ENCODE assay signal across 7 mouse cellular contexts in the genomic region with DNA sequence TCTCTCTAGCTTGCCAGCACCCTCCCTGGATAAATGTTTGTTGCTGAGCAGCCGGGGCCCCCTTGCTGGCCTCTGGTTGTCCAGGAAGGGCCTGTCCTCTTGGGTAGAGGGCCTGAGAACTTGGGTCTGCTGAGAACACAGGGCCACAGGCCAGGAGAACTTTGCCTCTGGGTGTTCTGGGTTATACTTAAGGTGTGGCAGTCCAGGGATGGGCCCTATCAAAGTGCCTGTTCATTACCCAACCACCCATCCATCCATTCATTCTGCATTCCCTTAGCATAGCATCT. TPM values are rescaled to one million over a fixed set of nuclear protein-coding genes. Genes with fewer than 3 reads are reported as not detected.
DNase-seq lines count a peak whose midpoint lies in the region; ATAC-seq lines count a peak whose summit lies in the region.

No protein-coding gene starts in this region.

- H3K9ac ChIP-seq in lung, embryonic 16.5 days (ENCODE audit: low read length): peak overlapping the region; percentile 88
- peak overlapping the region; percentile 85 for H3K9ac ChIP-seq in forebrain, embryonic 13.5 days
- peak overlapping the region; percentile 81 for H3K9ac ChIP-seq in limb, embryonic 13.5 days
- H3K9ac ChIP-seq in stomach, embryonic 14.5 days (replicated peaks; ENCODE audit: low read depth, low read length): peak overlapping the region; percentile 65; the same call in 1 of the 2 replicates

- peak overlapping the region; percentile 71 for H3K4me3 ChIP-seq in lung, embryonic 16.5 days (ENCODE audit: low read length)
- peak overlapping the region; percentile 71 for H3K4me3 ChIP-seq in forebrain, embryonic 13.5 days
- H3K4me3 ChIP-seq in limb, embryonic 13.5 days: peak overlapping the region; percentile 82
- peak overlapping the region; percentile 76 for H3K4me3 ChIP-seq in stomach, embryonic 14.5 days (ENCODE audit: low read depth, low read length)

- 47% methylated on average over 1 of the region's 1 CpGs for WGBS in lung, embryonic 16.5 days
- WGBS in forebrain, embryonic 13.5 days: 71% methylated on average over 1 of the region's 1 CpGs
- WGBS in limb, embryonic 13.5 days: 77% methylated on average over 1 of the region's 1 CpGs
- 44% methylated on average over 1 of the region's 1 CpGs for WGBS in stomach, embryonic 14.5 days

- H3K27ac ChIP-seq in lung, embryonic 16.5 days (ENCODE audit: low read length): peak overlapping the region; percentile 97
- H3K27ac ChIP-seq in forebrain, embryonic 13.5 days: peak overlapping the region; percentile 91
- no peak overlapping the region for H3K27ac ChIP-seq in limb, embryonic 13.5 days
- H3K27ac ChIP-seq in stomach, embryonic 14.5 days (ENCODE audit: low read length): peak overlapping the region; percentile 88; the same call in 1 of the 2 replicates

- no peak for DNase-seq in lung, postnatal 25 days (ENCODE audit: low spot score)
- DNase-seq in thymus, postnatal 36 days: no peak
- no peak for DNase-seq in cerebellum, postnatal 10 days

- H3K4me1 ChIP-seq in lung, embryonic 16.5 days (replicated peaks; ENCODE audit: control insufficient read depth, insufficient read depth, low read length): peaks cover 10% of the 10 kb centered on the region
- H3K4me1 ChIP-seq in forebrain, embryonic 13.5 days: peaks cover 25% of the 10 kb centered on the region
- H3K4me1 ChIP-seq in limb, embryonic 13.5 days: peaks cover 16% of the 10 kb centered on the region
- peaks cover 7% of the 10 kb centered on the region; the same call in 1 of the 2 replicates for H3K4me1 ChIP-seq in stomach, embryonic 14.5 days (ENCODE audit: control insufficient read depth, insufficient read depth, low read length)

- ATAC-seq in lung, embryonic 16.5 days (ENCODE audit: low read depth): no peak
- ATAC-seq in forebrain, embryonic 13.5 days: no peak
- ATAC-seq in limb, embryonic 13.5 days (ENCODE audit: low FRiP score, low read depth): no peak
- no peak for ATAC-seq in stomach, embryonic 14.5 days (ENCODE audit: insufficient number of reproducible peaks, insufficient read depth, low FRiP score, low read depth)

- H3K4me2 ChIP-seq in lung, embryonic 16.5 days (ENCODE audit: low read depth, low read length): peak overlapping the region; percentile 91
- H3K4me2 ChIP-seq in forebrain, embryonic 13.5 days: peak overlapping the region; percentile 98
- peak overlapping the region; percentile 85 for H3K4me2 ChIP-seq in limb, embryonic 13.5 days (replicated peaks)
- H3K4me2 ChIP-seq in stomach, embryonic 14.5 days (replicated peaks; ENCODE audit: low read depth, low read length): peak overlapping the region; percentile 78

- 0 out of 2 replicates have a peak, but pooled peaks cover 3% of the 10 kb centered on the region for H3K9me3 ChIP-seq in lung, embryonic 16.5 days (ENCODE audit: control insufficient read depth, low read length)
- no peaks in the 10 kb centered on the region for H3K9me3 ChIP-seq in forebrain, embryonic 13.5 days (replicated peaks)
- H3K9me3 ChIP-seq in limb, embryonic 13.5 days: no peaks in the 10 kb centered on the region
- H3K9me3 ChIP-seq in stomach, embryonic 14.5 days (ENCODE audit: control insufficient read depth, low read depth, low read length): no peaks in the 10 kb centered on the region

- peaks cover 26% of the 10 kb centered on the region for H3K36me3 ChIP-seq in lung, embryonic 16.5 days (ENCODE audit: control insufficient read depth, insufficient read depth, low read length)
- peaks cover 39% of the 10 kb centered on the region for H3K36me3 ChIP-seq in forebrain, embryonic 13.5 days (ENCODE audit: poor library complexity, severe bottlenecking)
- H3K36me3 ChIP-seq in limb, embryonic 13.5 days: peaks cover 37% of the 10 kb centered on the region
- peaks cover 16% of the 10 kb centered on the region for H3K36me3 ChIP-seq in stomach, embryonic 14.5 days (ENCODE audit: control insufficient read depth, insufficient read depth, low read length)

- no peaks in the 10 kb centered on the region for H3K27me3 ChIP-seq in lung, embryonic 16.5 days (ENCODE audit: control insufficient read depth, insufficient read depth, low read depth, low read length)
- no peaks in the 10 kb centered on the region for H3K27me3 ChIP-seq in forebrain, embryonic 13.5 days
- H3K27me3 ChIP-seq in limb, embryonic 13.5 days: no peaks in the 10 kb centered on the region
- no peaks in the 10 kb centered on the region for H3K27me3 ChIP-seq in stomach, embryonic 14.5 days (ENCODE audit: control insufficient read depth, insufficient read depth, low read length)

RNA-seq across cellular contexts. Expression of gene Dolpp1, which starts 1.3 kb away (rescaled TPM):
- polyA plus RNA-seq in lung, embryonic 16.5 days (2015; fragmentation: Nextera tagmentation; extraction: Ambion mirVana): 49.6 and 52.6 TPM in 2 replicates
- polyA plus RNA-seq in forebrain, embryonic 13.5 days (2015; fragmentation: Nextera tagmentation; extraction: Ambion mirVana): 53.0 and 56.7 TPM in 2 replicates
- polyA plus RNA-seq in limb, embryonic 13.5 days (2015; fragmentation: Nextera tagmentation; extraction: Ambion mirVana): 33.1 and 33.5 TPM in 2 replicates
- polyA plus RNA-seq in stomach, embryonic 14.5 days (2014; fragmentation: Nextera tagmentation; extraction: Ambion mirVana): 35.8 and 37.8 TPM in 2 replicates

RNA-seq across cellular contexts. Expression of gene Crat, which starts 22.3 kb away (rescaled TPM):
- 39.3 and 42.4 TPM in 2 replicates for polyA plus RNA-seq in lung, embryonic 16.5 days (2015; fragmentation: Nextera tagmentation; extraction: Ambion mirVana)
- 16.3 and 21.0 TPM in 2 replicates for polyA plus RNA-seq in forebrain, embryonic 13.5 days (2015; fragmentation: Nextera tagmentation; extraction: Ambion mirVana)
- polyA plus RNA-seq in limb, embryonic 13.5 days (2015; fragmentation: Nextera tagmentation; extraction: Ambion mirVana): 28.0 and 31.1 TPM in 2 replicates
- 27.3 and 30.0 TPM in 2 replicates for polyA plus RNA-seq in stomach, embryonic 14.5 days (2014; fragmentation: Nextera tagmentation; extraction: Ambion mirVana)

RNA-seq across cellular contexts. Expression of gene Ptpa, which starts 22.5 kb away (rescaled TPM):
- 163 TPM in 2 replicates for polyA plus RNA-seq in lung, embryonic 16.5 days (2015; fragmentation: Nextera tagmentation; extraction: Ambion mirVana)
- 126 and 141 TPM in 2 replicates for polyA plus RNA-seq in forebrain, embryonic 13.5 days (2015; fragmentation: Nextera tagmentation; extraction: Ambion mirVana)
- 144 and 150 TPM in 2 replicates for polyA plus RNA-seq in limb, embryonic 13.5 days (2015; fragmentation: Nextera tagmentation; extraction: Ambion mirVana)
- polyA plus RNA-seq in stomach, embryonic 14.5 days (2014; fragmentation: Nextera tagmentation; extraction: Ambion mirVana): 82.6 and 85.4 TPM in 2 replicates

RNA-seq across cellular contexts. Expression of gene Miga2, which starts 29.3 kb away (rescaled TPM):
- 23.4 and 24.8 TPM in 2 replicates for polyA plus RNA-seq in lung, embryonic 16.5 days (2015; fragmentation: Nextera tagmentation; extraction: Ambion mirVana)
- polyA plus RNA-seq in forebrain, embryonic 13.5 days (2015; fragmentation: Nextera tagmentation; extraction: Ambion mirVana): 22.4 and 23.5 TPM in 2 replicates
- 24.3 and 26.6 TPM in 2 replicates for polyA plus RNA-seq in limb, embryonic 13.5 days (2015; fragmentation: Nextera tagmentation; extraction: Ambion mirVana)
- polyA plus RNA-seq in stomach, embryonic 14.5 days (2014; fragmentation: Nextera tagmentation; extraction: Ambion mirVana): 21.2 and 21.7 TPM in 2 replicates

RNA-seq across cellular contexts. Expression of gene Sh3glb2, which starts 34.2 kb away (rescaled TPM):
- 81.5 and 83.9 TPM in 2 replicates for polyA plus RNA-seq in lung, embryonic 16.5 days (2015; fragmentation: Nextera tagmentation; extraction: Ambion mirVana)
- 100 and 126 TPM in 2 replicates for polyA plus RNA-seq in forebrain, embryonic 13.5 days (2015; fragmentation: Nextera tagmentation; extraction: Ambion mirVana)
- 82.7 and 85.0 TPM in 2 replicates for polyA plus RNA-seq in limb, embryonic 13.5 days (2015; fragmentation: Nextera tagmentation; extraction: Ambion mirVana)
- polyA plus RNA-seq in stomach, embryonic 14.5 days (2014; fragmentation: Nextera tagmentation; extraction: Ambion mirVana): 90.0 and 93.7 TPM in 2 replicates
